Mouse (Mus musculus) neutrophil, adult 5-6 weeks (primary cell): ENCODE results near the gene Blvra. TPM values are rescaled to one million over a fixed set of nuclear protein-coding genes. Genes with fewer than 3 reads are reported as not detected.
A peak's percentile ranks its signal among the peaks of the same experiment; 100 is the strongest.
"Not testable (repeated sequence)": the region's sequence is repeated elsewhere in the genome, so short reads cannot be mapped to it uniquely, and the experiment has no call there.

Source experiments
- ATAC-seq: fragments of 151-379, 151-347 bp; 2 replicates; pipeline ENCODE4 v1.8.0; 2017; ENCODE audit warnings: mild to moderate bottlenecking, moderate TSS enrichment; ENCODE audit not compliant: insufficient number of reproducible peaks, poor library complexity, low FRiP score, severe bottlenecking; ENCODE audit errors: extremely low read depth
- total RNA-seq: library from RNA; stranded (forward); fragments of 200-1000 nt; gene quantifications from 2 replicates; pipeline ENCODE4 v1.2.3, GENCODE M21; 2017

The Blvra gene
- total RNA-seq, 1 experiment from 2014 or later, result 14.7 TPM

GRCm38 (mm10) chr2:127133621-127134461 lies 63.4 kb downstream of the Blvra start, which contains the start of gene Ncaph:
Gene Ncaph, minus strand, starts transcription at chr2:127133954.
- ATAC-seq, result peak; percentile 73

- ATAC-seq, result not testable (repeated sequence)
These were observed 64.8 kb downstream of the Blvra start for GRCm38 (mm10) chr2:127135255-127135654.

GRCm38 (mm10) chr2:127136979-127137378 lies 66.5 kb downstream of the Blvra start:
- peak; percentile 27 for ATAC-seq

- ATAC-seq, result no peak
These were observed 67.5 kb downstream of the Blvra start for GRCm38 (mm10) chr2:127137838-127138420.

GRCm38 (mm10) chr2:127138449-127138848 lies 68.0 kb downstream of the Blvra start:
- ATAC-seq, result no peak

GRCm38 (mm10) chr2:127139094-127139493 lies 68.6 kb downstream of the Blvra start:
- ATAC-seq, result no peak

- no peak for ATAC-seq
These were observed 69.1 kb downstream of the Blvra start for GRCm38 (mm10) chr2:127139605-127140004.

- no peak for ATAC-seq
These were observed 69.5 kb downstream of the Blvra start for GRCm38 (mm10) chr2:127140011-127140410.

- ATAC-seq, result no peak
These were observed 71.6 kb downstream of the Blvra start for GRCm38 (mm10) chr2:127142031-127142430.

GRCm38 (mm10) chr2:127142577-127143157 lies 72.2 kb downstream of the Blvra start:
- ATAC-seq, result no peak

GRCm38 (mm10) chr2:127143158-127144063 lies 72.9 kb downstream of the Blvra start, which contains the start of gene Itpripl1:
Gene Itpripl1, minus strand, starts transcription at chr2:127143442.
- ATAC-seq, result peak; percentile 83

GRCm38 (mm10) chr2:127145699-127146098 lies 75.2 kb downstream of the Blvra start:
- no peak for ATAC-seq

Other genes with a start within 250 kb of the Blvra start
- 81.4 and 86.6 TPM in 2 replicates for gene Trpm7, start 194.4 kb upstream of the Blvra start, total RNA-seq
- 76.4 and 89.8 TPM in 2 replicates for gene Sppl2a, start 137.4 kb upstream of the Blvra start, total RNA-seq
- gene Ap4e1, start 61.9 kb upstream of the Blvra start, total RNA-seq, result 29.6 and 36.9 TPM in 2 replicates
- 2.3 and 5.4 TPM in 2 replicates for gene Ncaph, start 63.3 kb downstream of the Blvra start, total RNA-seq
- gene Itpripl1, start 72.8 kb downstream of the Blvra start, total RNA-seq, result 14.2 and 18.0 TPM in 2 replicates
- 1.3 and 2.3 TPM in 2 replicates for gene 1810024B03Rik, start 137.6 kb downstream of the Blvra start, total RNA-seq
- gene Snrnp200, start 137.7 kb downstream of the Blvra start, total RNA-seq, result 180 and 197 TPM in 2 replicates
- 23.6 and 32.8 TPM in 2 replicates for gene Ciao1, start 177.2 kb downstream of the Blvra start, total RNA-seq
- 83.6 and 100 TPM in 2 replicates for gene Tmem127, start 177.2 kb downstream of the Blvra start, total RNA-seq
- 110 and 111 TPM in 2 replicates for gene Stard7, start 199.6 kb downstream of the Blvra start, total RNA-seq